Mouse (Mus musculus): ENCODE measurements around the gene Stradb.

DNA sequence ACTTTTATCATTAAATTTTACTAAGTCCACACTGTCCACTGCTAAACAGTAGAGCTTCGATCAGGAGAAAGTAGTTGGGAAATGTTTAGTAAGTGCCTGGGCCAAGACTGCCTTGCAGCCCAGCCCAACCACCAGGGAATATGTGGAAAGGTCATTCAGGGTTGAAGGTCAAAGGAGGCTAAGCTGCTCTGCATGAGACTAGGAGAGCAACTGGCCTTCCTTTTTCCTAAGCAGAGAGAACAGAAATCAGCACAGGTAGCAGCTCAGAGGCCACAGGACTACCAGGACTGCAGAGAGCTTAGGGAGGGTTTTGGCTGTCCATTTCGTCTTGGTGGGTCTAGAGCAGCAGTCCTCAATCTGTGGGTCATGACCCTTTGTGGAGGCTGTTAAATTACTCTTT, 15.4 kb upstream of the Stradb start:
- TF ChIP-seq CTCF (IDR thresholded peaks at IDR 0.05; ENCODE audit: low read depth) (no peak), EP300 (IDR thresholded peaks at IDR 0.05; ENCODE audit: low read depth) (no peak)

Measured in liver, embryonic 14.5 days (tissue).